Mouse (Mus musculus): ENCODE measurements around the gene Cluh. TPM values are rescaled to one million over a fixed set of nuclear protein-coding genes. Genes with fewer than 3 reads are reported as not detected.

Gene Cluh
- total and polyA plus RNA-seq, 2 experiments from 2014 or later = 21.3 to 87.1 TPM

- peaks cover 87% of the 10 kb centered on the region for H3K36me3 ChIP-seq (ENCODE audit: insufficient read depth, low read length)
These were observed 16.5 kb downstream of the Cluh start for GRCm38 (mm10) chr11:74665631-74666283.

GRCm38 (mm10) chr11:74666284-74666652 is 17.0 kb downstream of the Cluh start:
- Histone ChIP-seq H3K9me3 (ENCODE audit: low read length) (no peaks in the 10 kb centered on the region), H3K4me2 (ENCODE audit: low read depth, low read length) (no peak overlapping the region), H3K4me3 (ENCODE audit: low read length) (no peak overlapping the region), H3K9ac (replicated peaks; ENCODE audit: low read length) (no peak overlapping the region), H3K27ac (no peak overlapping the region), H3K27me3 (ENCODE audit: insufficient read depth, low read length) (no peaks in the 10 kb centered on the region), H3K4me1 (ENCODE audit: insufficient read depth, low read length) (no peaks in the 10 kb centered on the region), H3K36me3 (ENCODE audit: insufficient read depth, low read length) (peaks cover 84% of the 10 kb centered on the region)
- DNase-seq (ENCODE audit: low spot score) = no peak
- TF ChIP-seq CTCF (IDR thresholded peaks at IDR 0.05; ENCODE audit: low read depth) = no peak
- no peak for ATAC-seq
- WGBS = 93% methylated on average over 5 of the region's 5 CpGs

More at GRCm38 (mm10) chr11:74665631-74666283, 16.5 kb downstream of the Cluh start:
- Histone ChIP-seq H3K9me3 (ENCODE audit: low read length) (no peaks in the 10 kb centered on the region), H3K9ac (replicated peaks; ENCODE audit: low read length) (no peak overlapping the region), H3K27me3 (ENCODE audit: insufficient read depth, low read length) (no peaks in the 10 kb centered on the region), H3K4me1 (ENCODE audit: insufficient read depth, low read length) (no peaks in the 10 kb centered on the region), H3K27ac (no peak overlapping the region), H3K4me3 (ENCODE audit: low read length) (no peak overlapping the region), H3K4me2 (ENCODE audit: low read depth, low read length) (no peak overlapping the region)
- no peak for ATAC-seq
- DNase-seq (ENCODE audit: low spot score) = no peak
- TF ChIP-seq CTCF (IDR thresholded peaks at IDR 0.05; ENCODE audit: low read depth) = no peak
- 93% methylated on average over 17 of the region's 17 CpGs for WGBS

- ATAC-seq (no peak), DNase-seq (ENCODE audit: low spot score) (no peak)
- Histone ChIP-seq H3K9ac (replicated peaks; ENCODE audit: low read length) (no peak overlapping the region), H3K4me1 (ENCODE audit: insufficient read depth, low read length) (no peaks in the 10 kb centered on the region), H3K36me3 (ENCODE audit: insufficient read depth, low read length) (peaks cover 77% of the 10 kb centered on the region), H3K9me3 (ENCODE audit: low read length) (no peaks in the 10 kb centered on the region), H3K27ac (no peak overlapping the region), H3K4me3 (ENCODE audit: low read length) (no peak overlapping the region), H3K27me3 (ENCODE audit: insufficient read depth, low read length) (no peaks in the 10 kb centered on the region), H3K4me2 (ENCODE audit: low read depth, low read length) (no peak overlapping the region)
- 96% methylated on average over 14 of the region's 14 CpGs for WGBS
- TF ChIP-seq CTCF (IDR thresholded peaks at IDR 0.05; ENCODE audit: low read depth) = no peak
These were observed 17.7 kb downstream of the Cluh start for GRCm38 (mm10) chr11:74666776-74667581.

GRCm38 (mm10) chr11:74667582-74668010 is 18.3 kb downstream of the Cluh start:
- peaks cover 71% of the 10 kb centered on the region for H3K36me3 ChIP-seq (ENCODE audit: insufficient read depth, low read length)

GRCm38 (mm10) chr11:74668466-74668865 is 19.2 kb downstream of the Cluh start:
- no peak for DNase-seq (ENCODE audit: low spot score)
- no peak overlapping the region for H3K4me3 ChIP-seq (ENCODE audit: low read length)
- no peaks in the 10 kb centered on the region for H3K27me3 ChIP-seq (ENCODE audit: insufficient read depth, low read length)
- ATAC-seq = no peak
- no peaks in the 10 kb centered on the region for H3K4me1 ChIP-seq (ENCODE audit: insufficient read depth, low read length)
- H3K27ac ChIP-seq = no peak overlapping the region
- TF ChIP-seq CTCF (IDR thresholded peaks at IDR 0.05; ENCODE audit: low read depth) = no peak
- no peaks in the 10 kb centered on the region for H3K9me3 ChIP-seq (ENCODE audit: low read length)
- H3K9ac ChIP-seq (replicated peaks; ENCODE audit: low read length) = no peak overlapping the region
- 93% methylated on average over 5 of the region's 5 CpGs for WGBS
- peaks cover 63% of the 10 kb centered on the region for H3K36me3 ChIP-seq (ENCODE audit: insufficient read depth, low read length)
- H3K4me2 ChIP-seq (ENCODE audit: low read depth, low read length) = no peak overlapping the region

More at GRCm38 (mm10) chr11:74667582-74668010, 18.3 kb downstream of the Cluh start:
- ATAC-seq (no peak), DNase-seq (ENCODE audit: low spot score) (no peak)
- Histone ChIP-seq H3K4me2 (ENCODE audit: low read depth, low read length) (no peak overlapping the region), H3K4me3 (ENCODE audit: low read length) (no peak overlapping the region), H3K27ac (no peak overlapping the region), H3K9ac (replicated peaks; ENCODE audit: low read length) (no peak overlapping the region), H3K27me3 (ENCODE audit: insufficient read depth, low read length) (no peaks in the 10 kb centered on the region), H3K4me1 (ENCODE audit: insufficient read depth, low read length) (no peaks in the 10 kb centered on the region), H3K9me3 (ENCODE audit: low read length) (no peaks in the 10 kb centered on the region)
- TF ChIP-seq CTCF (IDR thresholded peaks at IDR 0.05; ENCODE audit: low read depth) = no peak
- 96% methylated on average over 13 of the region's 13 CpGs for WGBS

- H3K36me3 ChIP-seq (ENCODE audit: insufficient read depth, low read length) = peaks cover 58% of the 10 kb centered on the region
- H3K4me1 ChIP-seq (ENCODE audit: insufficient read depth, low read length) = no peaks in the 10 kb centered on the region
- no peak for DNase-seq (ENCODE audit: low spot score)
- ATAC-seq = no peak
- H3K4me2 ChIP-seq (ENCODE audit: low read depth, low read length) = no peak overlapping the region
- no peaks in the 10 kb centered on the region for H3K9me3 ChIP-seq (ENCODE audit: low read length)
- no peak overlapping the region for H3K27ac ChIP-seq
- no peak overlapping the region for H3K4me3 ChIP-seq (ENCODE audit: low read length)
- no peak for TF ChIP-seq CTCF (IDR thresholded peaks at IDR 0.05; ENCODE audit: low read depth)
- whole genome bisulfite sequencing = 87% methylated on average over 2 of the region's 2 CpGs
- H3K27me3 ChIP-seq (ENCODE audit: insufficient read depth, low read length) = no peaks in the 10 kb centered on the region
- H3K9ac ChIP-seq (replicated peaks; ENCODE audit: low read length) = no peak overlapping the region
These were observed 19.7 kb downstream of the Cluh start for GRCm38 (mm10) chr11:74668971-74669370.

- Histone ChIP-seq H3K27me3 (ENCODE audit: insufficient read depth, low read length) (no peaks in the 10 kb centered on the region), H3K4me3 (ENCODE audit: low read length) (no peak overlapping the region), H3K9me3 (ENCODE audit: low read length) (no peaks in the 10 kb centered on the region), H3K9ac (replicated peaks; ENCODE audit: low read length) (no peak overlapping the region), H3K4me2 (ENCODE audit: low read depth, low read length) (no peak overlapping the region), H3K4me1 (ENCODE audit: insufficient read depth, low read length) (no peaks in the 10 kb centered on the region), H3K27ac (no peak overlapping the region), H3K36me3 (ENCODE audit: insufficient read depth, low read length) (peaks cover 46% of the 10 kb centered on the region)
- no peak for TF ChIP-seq CTCF (IDR thresholded peaks at IDR 0.05; ENCODE audit: low read depth)
- ATAC-seq (no peak), DNase-seq (ENCODE audit: low spot score) (no peak)
These were observed 20.9 kb downstream of the Cluh start for GRCm38 (mm10) chr11:74670151-74670550.

Data from hindbrain, postnatal 0 days (tissue).